Mouse (Mus musculus) spleen, postnatal 36 days (tissue): Measurements from ENCODE around the gene Mybpc2.
A peak's percentile ranks its signal among the peaks of the same experiment; 100 is the strongest.

Experiments
- DNase-seq, 2 experiments: peaks; one replicate each; pipeline ENCODE4 v3.0.0; 2022; ENCODE audit warnings: low spot score in 2 of 2, mixed read lengths in 1 of 2

The Mybpc2 gene

GRCm38 (mm10) chr7:44485572-44486195 is 38.8 kb downstream of the Mybpc2 start:
- no peak for DNase-seq

- DNase-seq: peak; percentile 57 to 65
These were observed 39.5 kb downstream of the Mybpc2 start for GRCm38 (mm10) chr7:44484841-44485571.

- DNase-seq: no peak
These were observed 40.3 kb downstream of the Mybpc2 start for GRCm38 (mm10) chr7:44484109-44484508.

GRCm38 (mm10) chr7:44482836-44483435 is 41.5 kb downstream of the Mybpc2 start:
- DNase-seq: peak in 1 of 2 experiments; percentile 40

GRCm38 (mm10) chr7:44475046-44475614 is 49.3 kb downstream of the Mybpc2 start:
- no peak for DNase-seq

GRCm38 (mm10) chr7:44474419-44474818 is 50.0 kb downstream of the Mybpc2 start:
- no peak for DNase-seq

GRCm38 (mm10) chr7:44472961-44473646 is 51.4 kb downstream of the Mybpc2 start:
- DNase-seq: no peak

GRCm38 (mm10) chr7:44472558-44472885 is 51.9 kb downstream of the Mybpc2 start:
- no peak for DNase-seq

GRCm38 (mm10) chr7:44471880-44472557 is 52.4 kb downstream of the Mybpc2 start:
- DNase-seq: no peak

- DNase-seq: no peak
These were observed 53.5 kb downstream of the Mybpc2 start for GRCm38 (mm10) chr7:44470696-44471612.

GRCm38 (mm10) chr7:44469677-44470675 is 54.5 kb downstream of the Mybpc2 start:
- DNase-seq: peak; percentile 28 to 51

- DNase-seq: no peak
These were observed 55.7 kb downstream of the Mybpc2 start for GRCm38 (mm10) chr7:44468644-44469285.

GRCm38 (mm10) chr7:44467811-44468411 is 56.5 kb downstream of the Mybpc2 start, which contains the start of gene Josd2:
TSS of gene Josd2 (plus strand) at chr7:44467980.
- DNase-seq: peak; percentile 96

GRCm38 (mm10) chr7:44466888-44467311 is 57.6 kb downstream of the Mybpc2 start:
- no peak for DNase-seq

GRCm38 (mm10) chr7:44466006-44466887 is 58.2 kb downstream of the Mybpc2 start:
- DNase-seq: no peak

- DNase-seq: no peak
These were observed 59.3 kb downstream of the Mybpc2 start, which contains the start of gene Aspdh for GRCm38 (mm10) chr7:44465111-44465510. TSS of gene Aspdh (plus strand) at chr7:44465391.

- no peak for DNase-seq
These were observed 59.9 kb downstream of the Mybpc2 start for GRCm38 (mm10) chr7:44464511-44464910.
